Mouse (Mus musculus) brain, embryonic 14.5 days (tissue): ENCODE results near the gene B4galt2.

Source experiments
- CTCF ChIP-seq: fragments of 200-500 bp; IDR thresholded peaks from 2 replicates; pipeline ENCODE4 v1.5.1; 2012; ENCODE audit warnings: inconsistent platforms, mild to moderate bottlenecking, moderate library complexity, borderline replicate concordance; ENCODE audit not compliant: insufficient read depth, insufficient read length; ENCODE audit errors: extremely low read depth
- POLR2A ChIP-seq: fragments of 200-500 bp; IDR thresholded peaks from 2 replicates; pipeline ENCODE4 v1.6.1; 2012; ENCODE audit warnings: mild to moderate bottlenecking, inconsistent platforms, borderline replicate concordance; ENCODE audit not compliant: poor library complexity, insufficient read depth, insufficient read length, severe bottlenecking; ENCODE audit errors: extremely low read depth

- no peak for TF ChIP-seq CTCF
- TF ChIP-seq POLR2A, result no peak
Measured at GRCm38 (mm10) chr4:117924916-117925315, 41.6 kb upstream of the B4galt2 start.
